Mouse (Mus musculus): ENCODE results near the gene Fem1a. TPM values are rescaled to one million over a fixed set of nuclear protein-coding genes. Genes with fewer than 3 reads are reported as not detected.

The Fem1a gene
- polyA plus RNA-seq, 1 experiment from 2014 or later, result 5.7 TPM

DNA sequence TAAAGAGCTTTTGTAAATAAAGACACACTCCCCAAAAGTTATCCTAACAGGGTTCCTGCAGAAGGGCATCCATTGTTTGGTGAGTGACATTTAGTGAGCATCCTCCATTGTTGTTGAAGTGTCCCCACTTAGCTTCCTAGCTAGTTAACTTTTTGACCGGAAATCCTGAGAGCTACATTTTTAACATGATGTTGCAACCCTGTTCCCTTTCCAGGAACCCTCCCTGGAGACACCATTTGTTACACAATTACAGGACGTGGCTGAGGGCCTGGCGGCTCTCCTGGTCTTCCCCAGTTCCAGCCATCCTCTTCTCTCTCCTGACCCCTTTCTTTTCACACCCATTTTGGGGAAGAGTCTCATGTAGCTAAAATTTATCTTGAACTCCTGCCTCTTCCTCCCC lies 36.8 kb upstream of the Fem1a start:
- no peaks in the 10 kb centered on the region for H3K9me3 ChIP-seq (replicated peaks)
- no peak overlapping the region for H3K9ac ChIP-seq
- peak overlapping the region; percentile 84 for H3K27ac ChIP-seq (replicated peaks)
- whole genome bisulfite sequencing (ENCODE audit: insufficient replicate concordance), result 29% methylated on average over 3 of the region's 3 CpGs
- H3K4me2 ChIP-seq, result peak overlapping the region; percentile 84
- H3K36me3 ChIP-seq (replicated peaks), result 0 out of 2 replicates have a peak, but pooled peaks cover 3% of the 10 kb centered on the region
- 0 out of 2 replicates have a peak overlapping the region, but pooled peaks have one; percentile 79 for H3K4me3 ChIP-seq (replicated peaks)
- no peak for ATAC-seq (ENCODE audit: insufficient read depth)
- peaks cover 41% of the 10 kb centered on the region for H3K4me1 ChIP-seq (replicated peaks)
- H3K27me3 ChIP-seq, result no peaks in the 10 kb centered on the region

DNA sequence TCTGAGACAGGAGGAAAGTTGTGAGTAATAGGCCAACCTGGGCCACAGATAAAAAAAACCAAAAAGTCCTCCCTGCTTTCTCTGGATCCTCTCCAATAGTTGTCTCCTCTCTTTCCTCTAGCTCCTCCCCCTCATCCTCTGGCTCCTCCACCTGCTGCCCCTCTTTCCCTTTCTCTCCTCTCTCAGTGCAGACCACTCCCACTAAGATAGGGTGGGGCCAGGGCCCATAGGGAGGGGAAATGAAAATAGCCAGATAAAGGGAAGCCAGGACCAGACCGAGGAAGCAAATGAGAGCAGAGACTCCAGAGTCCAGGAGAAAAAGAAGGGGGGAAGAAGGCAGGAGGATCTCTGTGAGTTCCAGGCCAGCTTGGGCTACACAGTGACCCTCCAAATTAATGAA lies 31.7 kb upstream of the Fem1a start:
- no peak overlapping the region for H3K4me2 ChIP-seq
- WGBS (ENCODE audit: insufficient replicate concordance), result 22% methylated on average over 1 of the region's 1 CpGs
- peaks cover 5% of the 10 kb centered on the region; the same call in 1 of the 2 replicates for H3K4me1 ChIP-seq (replicated peaks)
- H3K36me3 ChIP-seq (replicated peaks), result no peaks in the 10 kb centered on the region
- no peak overlapping the region for H3K27ac ChIP-seq (replicated peaks)
- H3K9me3 ChIP-seq (replicated peaks), result no peaks in the 10 kb centered on the region
- H3K4me3 ChIP-seq (replicated peaks), result no peak overlapping the region
- no peak overlapping the region for H3K9ac ChIP-seq
- H3K27me3 ChIP-seq, result no peaks in the 10 kb centered on the region
- ATAC-seq (ENCODE audit: insufficient read depth), result no peak

DNA sequence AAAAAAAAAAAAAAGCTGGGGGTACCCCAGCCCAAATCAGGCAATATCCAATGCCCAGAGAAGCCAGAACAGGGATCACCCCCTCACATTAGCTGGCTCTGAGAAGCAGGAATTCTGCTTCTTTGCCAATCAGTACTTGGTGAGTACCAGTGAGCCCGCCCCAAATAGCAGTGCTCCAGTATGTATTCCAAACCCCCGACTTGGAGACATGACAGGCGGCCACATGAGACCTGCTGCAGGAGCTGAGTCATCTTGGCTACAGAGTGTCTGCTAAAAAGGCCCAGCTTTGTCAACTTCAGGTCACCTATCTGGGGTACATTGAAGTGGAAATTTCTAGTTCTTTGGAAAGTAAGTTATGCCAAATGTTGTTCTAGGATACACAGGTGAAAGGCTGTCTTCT lies 30.0 kb upstream of the Fem1a start:
- H3K27me3 ChIP-seq, result no peaks in the 10 kb centered on the region
- ATAC-seq (ENCODE audit: insufficient read depth), result no peak
- H3K4me2 ChIP-seq, result no peak overlapping the region
- no peak overlapping the region for H3K27ac ChIP-seq (replicated peaks)
- H3K9ac ChIP-seq, result no peak overlapping the region
- no peaks in the 10 kb centered on the region for H3K4me1 ChIP-seq (replicated peaks)
- H3K36me3 ChIP-seq (replicated peaks), result no peaks in the 10 kb centered on the region
- no peaks in the 10 kb centered on the region for H3K9me3 ChIP-seq (replicated peaks)
- WGBS (ENCODE audit: insufficient replicate concordance), result 47% methylated on average over 3 of the region's 3 CpGs
- no peak overlapping the region for H3K4me3 ChIP-seq (replicated peaks)

GRCm38 (mm10) chr17:56229943-56230342 lies 26.7 kb upstream of the Fem1a start:
- Histone ChIP-seq H3K4me1 (replicated peaks) (peaks cover 6% of the 10 kb centered on the region; the same call in 1 of the 2 replicates), H3K9ac (no peak overlapping the region), H3K36me3 (replicated peaks) (no peaks in the 10 kb centered on the region), H3K4me3 (replicated peaks) (no peak overlapping the region), H3K27me3 (no peaks in the 10 kb centered on the region), H3K9me3 (replicated peaks) (no peaks in the 10 kb centered on the region), H3K4me2 (no peak overlapping the region), H3K27ac (replicated peaks) (no peak overlapping the region)
- WGBS (ENCODE audit: insufficient replicate concordance), result 53% methylated on average over 10 of the region's 10 CpGs
- no peak for ATAC-seq (ENCODE audit: insufficient read depth)

DNA sequence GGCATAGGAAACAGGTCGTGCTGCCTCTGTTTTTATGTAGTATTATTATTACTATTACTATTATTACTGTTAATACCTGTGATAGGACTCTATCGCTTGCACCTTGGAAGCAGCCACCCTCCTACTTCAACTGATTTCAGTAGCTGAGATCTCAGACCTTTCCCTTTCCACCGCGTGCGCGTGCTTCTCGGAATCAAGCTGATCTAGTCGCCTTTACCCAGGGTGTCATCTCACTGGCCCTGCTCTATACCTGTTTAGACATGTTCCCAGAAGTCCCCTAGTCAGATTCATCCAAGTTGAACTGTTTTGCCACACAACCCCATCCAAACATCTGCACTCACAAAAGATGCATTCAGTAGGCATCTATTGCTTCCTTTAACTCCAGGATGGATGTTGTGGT lies 23.2 kb upstream of the Fem1a start:
- H3K27ac ChIP-seq (replicated peaks), result no peak overlapping the region
- 37% methylated on average over 8 of the region's 8 CpGs for WGBS (ENCODE audit: insufficient replicate concordance)
- peaks cover 6% of the 10 kb centered on the region; the same call in 1 of the 2 replicates for H3K4me1 ChIP-seq (replicated peaks)
- no peaks in the 10 kb centered on the region for H3K27me3 ChIP-seq
- H3K9me3 ChIP-seq (replicated peaks), result no peaks in the 10 kb centered on the region
- no peak for ATAC-seq (ENCODE audit: insufficient read depth)
- no peaks in the 10 kb centered on the region for H3K36me3 ChIP-seq (replicated peaks)
- H3K4me3 ChIP-seq (replicated peaks), result no peak overlapping the region
- H3K4me2 ChIP-seq, result peak overlapping the region; percentile 25; the same call in 1 of the 2 replicates
- no peak overlapping the region for H3K9ac ChIP-seq

DNA sequence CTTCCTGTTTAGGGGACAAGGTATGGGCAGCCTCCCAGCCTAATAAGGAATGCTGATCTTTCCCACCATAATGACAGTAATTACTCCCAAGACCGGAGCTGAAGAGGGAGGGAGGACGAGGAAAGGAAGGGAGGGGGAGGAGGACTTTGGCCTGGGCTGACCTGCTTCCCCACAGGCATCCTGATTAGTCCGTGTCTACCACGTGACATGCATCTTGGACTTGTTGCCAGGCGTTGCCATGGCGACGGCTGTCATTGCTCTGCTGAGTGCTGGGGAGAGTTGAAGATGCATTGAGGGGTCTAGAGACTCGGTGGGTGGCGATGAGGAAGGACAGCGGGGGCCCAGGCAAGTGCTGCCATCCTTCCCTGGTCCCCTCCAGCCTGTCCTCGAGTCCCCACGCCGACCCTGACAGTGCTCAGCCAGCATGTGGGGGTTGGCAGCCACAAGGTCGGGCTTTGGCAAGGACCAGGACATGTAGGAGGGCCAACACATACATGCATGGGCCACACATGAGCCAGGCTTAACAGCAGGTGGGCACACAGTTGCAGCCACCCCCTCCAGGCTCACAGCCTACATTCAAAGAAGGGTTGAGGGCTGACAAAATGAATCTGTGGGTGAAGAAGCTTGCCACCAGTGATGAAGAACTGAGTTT lies 22.7 kb upstream of the Fem1a start:
- no peaks in the 10 kb centered on the region for H3K36me3 ChIP-seq (replicated peaks)
- H3K27me3 ChIP-seq, result no peaks in the 10 kb centered on the region
- no peak overlapping the region for H3K4me3 ChIP-seq (replicated peaks)
- no peak overlapping the region for H3K9ac ChIP-seq
- peak; percentile 22; the same call in 1 of the 2 replicates for ATAC-seq (ENCODE audit: insufficient read depth)
- peaks cover 6% of the 10 kb centered on the region; the same call in 1 of the 2 replicates for H3K4me1 ChIP-seq (replicated peaks)
- no peak overlapping the region for H3K27ac ChIP-seq (replicated peaks)
- 5% methylated on average over 14 of the region's 14 CpGs for WGBS (ENCODE audit: insufficient replicate concordance)
- peak overlapping the region; percentile 25; the same call in 1 of the 2 replicates for H3K4me2 ChIP-seq
- H3K9me3 ChIP-seq (replicated peaks), result no peaks in the 10 kb centered on the region

- ATAC-seq (ENCODE audit: insufficient read depth), result no peak
- no peak overlapping the region for H3K4me2 ChIP-seq
- 3% methylated on average over 33 of the region's 33 CpGs for WGBS (ENCODE audit: insufficient replicate concordance)
These were observed 14.8 kb upstream of the Fem1a start for GRCm38 (mm10) chr17:56241541-56242401.

GRCm38 (mm10) chr17:56245608-56246007 lies 11.0 kb upstream of the Fem1a start:
- 57% methylated on average over 7 of the region's 7 CpGs for WGBS (ENCODE audit: insufficient replicate concordance)
- Histone ChIP-seq H3K27me3 (peaks cover 13% of the 10 kb centered on the region), H3K9me3 (replicated peaks) (no peaks in the 10 kb centered on the region), H3K4me2 (no peak overlapping the region), H3K9ac (no peak overlapping the region), H3K36me3 (replicated peaks) (no peaks in the 10 kb centered on the region), H3K4me3 (replicated peaks) (no peak overlapping the region), H3K4me1 (replicated peaks) (no peaks in the 10 kb centered on the region; the same call in 1 of the 2 replicates), H3K27ac (replicated peaks) (no peak overlapping the region)
- no peak for ATAC-seq (ENCODE audit: insufficient read depth)

More at GRCm38 (mm10) chr17:56241541-56242401, 14.8 kb upstream of the Fem1a start:
- H3K9me3 ChIP-seq (replicated peaks), result no peaks in the 10 kb centered on the region
- no peaks in the 10 kb centered on the region for H3K36me3 ChIP-seq (replicated peaks)
- no peak overlapping the region for H3K27ac ChIP-seq (replicated peaks)
- H3K4me1 ChIP-seq (replicated peaks), result no peaks in the 10 kb centered on the region; the same call in 1 of the 2 replicates
- H3K27me3 ChIP-seq, result peaks cover 14% of the 10 kb centered on the region
- no peak overlapping the region for H3K4me3 ChIP-seq (replicated peaks)
- H3K9ac ChIP-seq, result no peak overlapping the region

DNA sequence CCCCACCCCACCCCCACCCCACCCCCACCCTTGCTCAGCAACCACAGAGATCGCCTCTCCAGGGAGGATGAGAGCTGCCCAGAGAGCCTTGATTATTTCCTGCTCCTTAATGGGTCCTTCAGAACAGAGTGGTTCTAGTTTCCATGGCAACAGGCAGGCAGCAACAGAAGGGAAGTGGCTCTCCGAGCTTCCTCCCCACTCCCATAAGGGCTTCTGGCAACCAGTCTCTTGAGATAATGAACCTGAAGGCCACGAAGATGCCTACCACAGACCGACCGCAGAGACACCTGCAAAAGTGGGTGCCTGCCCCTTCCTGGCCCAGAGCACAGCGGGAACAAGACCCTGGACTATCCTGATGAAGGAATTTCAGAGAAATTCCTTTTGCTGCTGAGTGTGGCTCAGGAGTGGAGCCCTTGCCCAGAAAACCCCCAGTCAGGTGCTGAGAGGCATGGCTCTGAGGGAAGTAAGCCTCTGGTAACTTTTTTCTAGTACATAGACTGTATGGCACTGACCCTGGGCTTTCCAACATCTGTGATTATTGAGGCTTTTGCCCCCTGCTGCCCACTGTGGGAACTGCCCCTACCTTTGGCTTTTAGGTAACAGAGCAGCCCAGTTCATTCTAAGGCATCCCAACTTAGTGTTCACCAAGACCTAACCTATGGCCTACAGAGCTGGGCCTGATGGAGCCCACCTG lies 5.3 kb upstream of the Fem1a start:
- Histone ChIP-seq H3K4me2 (no peak overlapping the region), H3K27me3 (no peaks in the 10 kb centered on the region), H3K4me1 (replicated peaks) (peaks cover 14% of the 10 kb centered on the region), H3K36me3 (replicated peaks) (no peaks in the 10 kb centered on the region), H3K9ac (no peak overlapping the region), H3K9me3 (replicated peaks) (no peaks in the 10 kb centered on the region), H3K4me3 (replicated peaks) (no peak overlapping the region), H3K27ac (replicated peaks) (no peak overlapping the region)
- no peak for ATAC-seq (ENCODE audit: insufficient read depth)
- 8% methylated on average over 6 of the region's 6 CpGs for WGBS (ENCODE audit: insufficient replicate concordance)

- Histone ChIP-seq H3K9ac (no peak overlapping the region), H3K36me3 (replicated peaks) (peaks cover 20% of the 10 kb centered on the region), H3K27me3 (no peaks in the 10 kb centered on the region), H3K27ac (replicated peaks) (no peak overlapping the region), H3K4me2 (no peak overlapping the region), H3K4me3 (replicated peaks) (no peak overlapping the region), H3K4me1 (replicated peaks) (peaks cover 40% of the 10 kb centered on the region), H3K9me3 (replicated peaks) (no peaks in the 10 kb centered on the region)
- no peak for ATAC-seq (ENCODE audit: insufficient read depth)
- 74% methylated on average over 4 of the region's 4 CpGs for WGBS (ENCODE audit: insufficient replicate concordance)
These were observed 1.9 kb upstream of the Fem1a start for GRCm38 (mm10) chr17:56254695-56255094.

DNA sequence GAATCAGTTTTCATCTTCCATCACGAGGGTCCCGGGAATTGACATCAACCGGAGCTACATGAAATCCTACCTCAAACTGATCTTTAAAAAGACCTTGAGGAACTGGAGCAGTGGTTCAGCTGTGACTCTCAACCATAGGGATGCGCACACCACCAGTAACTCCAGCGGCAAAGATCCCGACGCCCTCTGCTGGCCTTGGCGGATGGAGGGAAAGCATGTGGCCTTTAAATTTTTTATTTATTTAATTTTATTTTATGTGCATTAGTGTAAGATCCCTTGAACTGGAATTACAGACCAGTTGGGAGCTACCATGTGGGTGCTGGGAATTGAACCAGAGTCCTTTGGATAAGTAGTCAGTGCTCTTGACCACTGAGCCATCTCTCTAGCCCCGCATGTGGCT lies 1.2 kb upstream of the Fem1a start:
- Histone ChIP-seq H3K27me3 (no peaks in the 10 kb centered on the region), H3K4me1 (replicated peaks) (peaks cover 47% of the 10 kb centered on the region), H3K4me3 (replicated peaks) (peak overlapping the region; percentile 74; the same call in 1 of the 2 replicates), H3K9ac (no peak overlapping the region), H3K9me3 (replicated peaks) (no peaks in the 10 kb centered on the region), H3K4me2 (peak overlapping the region; percentile 96), H3K36me3 (replicated peaks) (peaks cover 28% of the 10 kb centered on the region), H3K27ac (replicated peaks) (peak overlapping the region; percentile 55)
- WGBS (ENCODE audit: insufficient replicate concordance), result 16% methylated on average over 9 of the region's 9 CpGs
- ATAC-seq (ENCODE audit: insufficient read depth), result no peak

Measured in liver, embryonic 15.5 days (tissue).